Mouse (Mus musculus) right cerebral cortex, postnatal 10 days (tissue): ENCODE measurements around the gene Fip1l1.

Experiments used
- DNase-seq, 2 experiments: peaks; one replicate each; pipeline ENCODE4 v3.0.0; 2021; ENCODE audit warnings: low spot score in 2 of 2

The Fip1l1 gene

DNA sequence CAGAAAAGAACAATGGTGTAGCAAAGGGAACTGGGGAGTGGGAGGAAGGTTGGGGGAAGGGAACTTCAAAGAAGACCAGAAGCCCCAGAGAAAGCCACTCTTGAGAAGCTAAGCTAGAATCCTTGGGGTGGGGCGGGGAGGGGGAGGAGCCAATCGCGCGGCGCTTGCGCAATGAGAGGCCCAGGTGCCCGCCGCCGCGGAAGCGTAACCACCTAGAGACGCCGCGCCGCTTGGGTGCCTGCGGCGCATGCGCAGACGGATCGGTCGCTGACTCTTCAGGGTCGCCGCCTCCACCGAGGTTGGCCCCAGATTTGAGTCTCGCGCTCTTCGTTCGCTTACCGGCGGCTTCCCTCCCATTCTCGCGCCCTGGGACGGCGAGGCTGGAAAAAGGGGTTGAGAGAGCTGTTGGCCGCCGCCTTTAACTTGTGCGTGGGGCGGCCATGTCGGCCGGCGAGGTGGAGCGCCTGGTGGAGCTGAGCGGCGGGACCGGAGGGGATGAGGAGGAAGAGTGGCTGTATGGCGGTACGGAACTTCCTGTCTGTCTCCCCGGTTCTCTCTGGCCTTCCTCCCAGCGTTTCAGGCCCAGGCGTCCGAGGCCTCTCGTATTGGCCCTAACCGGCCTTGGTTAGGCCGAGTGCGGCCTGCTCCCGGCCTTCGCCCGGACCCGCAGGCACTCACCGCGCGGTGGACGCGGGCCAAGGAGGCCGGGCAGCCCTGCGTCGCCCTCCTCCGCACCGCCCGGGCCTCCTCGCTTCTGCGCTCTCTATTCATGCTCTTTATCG, at the start of gene Fip1l1:
Gene Fip1l1, plus strand, starts transcription at position 210 of the 782 bp plus-strand sequence.
- DNase-seq: peak; percentile 95 to 96

DNA sequence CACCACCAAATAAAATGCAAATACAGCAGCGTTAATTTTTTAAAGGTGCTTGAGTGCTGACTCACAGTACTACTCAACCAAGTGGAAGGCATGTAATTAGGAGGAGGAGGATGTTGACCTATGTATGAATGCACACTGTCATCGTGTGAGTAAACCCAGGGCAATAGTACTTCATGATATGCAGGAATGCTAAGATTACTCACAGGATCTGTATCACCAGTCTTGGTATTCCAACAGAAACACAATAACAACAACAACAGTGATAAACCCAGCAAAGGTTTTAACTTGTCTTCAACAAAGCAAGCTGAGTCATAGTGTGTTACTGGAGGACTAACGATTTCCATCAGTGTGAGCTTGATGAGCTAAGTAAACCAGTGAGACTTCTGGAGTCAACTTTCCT, 42.5 kb upstream of the Fip1l1 start:
- no peak for DNase-seq

DNA sequence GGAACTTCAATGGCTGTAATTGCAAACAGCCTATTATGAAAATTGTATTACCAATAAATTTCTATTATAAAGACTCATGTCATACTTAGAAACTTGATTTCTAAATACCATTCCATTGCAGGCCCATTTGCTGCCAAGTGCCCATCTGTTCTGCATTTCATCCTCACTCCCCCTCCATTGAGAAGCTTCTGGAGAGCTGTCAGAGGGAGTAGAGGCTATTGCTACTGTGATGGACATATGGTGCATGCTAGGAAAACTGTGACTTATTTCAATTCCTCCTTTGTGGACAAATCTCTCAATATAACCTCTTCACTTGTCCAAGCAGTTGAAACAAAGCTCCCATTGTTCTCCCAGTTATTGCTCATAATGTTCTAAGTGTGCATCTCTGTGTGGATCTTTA, 23.6 kb upstream of the Fip1l1 start:
- peak; percentile 33 to 52 for DNase-seq

DNA sequence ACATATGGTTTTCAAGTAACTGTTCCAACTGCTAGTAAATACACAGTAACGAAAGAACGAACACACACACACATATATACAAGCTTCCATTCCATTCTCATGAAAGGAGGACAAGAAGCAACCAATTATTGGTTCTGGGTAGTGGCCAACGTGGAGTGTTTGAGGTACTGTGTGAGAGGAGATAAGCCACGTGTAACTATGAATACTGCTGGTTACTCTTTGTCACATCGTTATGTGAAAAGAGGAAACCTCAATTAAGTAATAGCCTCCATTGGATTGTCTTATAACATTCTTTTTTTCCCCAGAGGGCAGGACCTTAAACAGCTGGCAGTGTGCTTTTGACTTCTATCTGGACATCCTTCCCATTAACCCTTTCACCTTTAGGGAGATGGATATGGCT, 8.2 kb upstream of the Fip1l1 start:
- no peak for DNase-seq

DNA sequence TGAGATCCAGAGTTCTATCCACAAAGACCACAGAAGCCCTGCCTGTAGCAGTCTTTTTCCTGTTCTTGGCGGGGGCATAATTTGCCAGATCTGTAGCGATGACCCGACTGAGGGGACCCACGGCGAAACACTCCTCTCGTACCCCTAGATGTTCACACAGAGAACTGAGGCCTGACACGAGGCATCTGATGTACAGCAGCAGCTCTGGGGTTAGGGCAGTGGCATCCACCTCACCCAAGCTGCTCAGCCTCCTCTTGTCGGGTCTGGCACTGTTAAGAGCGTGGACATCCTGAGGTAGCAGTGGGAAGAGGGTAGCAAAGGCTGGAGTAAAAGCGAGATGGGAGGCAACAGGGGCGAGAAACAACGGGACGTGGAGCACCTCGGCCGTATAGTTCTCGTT, 4.5 kb upstream of the Fip1l1 start:
- DNase-seq: no peak

DNA sequence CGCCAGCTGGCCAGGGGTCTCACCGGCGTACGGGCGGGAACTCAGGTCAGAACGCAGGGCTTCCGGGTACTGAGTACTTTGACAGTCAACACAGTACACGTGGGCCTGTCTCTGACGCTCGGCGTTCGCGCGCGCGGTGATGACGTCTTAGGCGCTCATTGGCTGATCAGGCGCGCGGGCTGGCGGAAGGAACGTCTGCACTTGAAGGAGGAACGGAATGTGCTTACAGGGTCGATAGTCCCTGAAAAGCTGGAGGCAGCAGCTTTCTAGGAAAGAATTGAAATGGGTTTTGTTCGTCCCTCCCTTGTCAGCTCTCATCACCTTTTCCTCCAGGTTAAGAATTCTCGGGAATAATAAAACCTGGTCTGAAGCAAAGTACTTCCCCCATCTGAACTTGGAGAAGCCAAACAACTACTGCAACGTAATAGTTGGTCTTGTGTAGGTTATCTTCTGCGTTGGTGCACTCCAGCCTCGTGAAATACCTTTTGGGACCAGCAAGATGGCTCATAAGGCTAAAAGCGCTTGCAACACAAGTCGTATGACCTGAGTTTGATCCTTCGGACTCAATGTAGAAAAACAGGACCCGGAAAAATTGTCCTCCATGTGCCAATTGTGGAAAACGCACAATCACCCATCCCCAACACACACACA, 3.5 kb upstream of the Fip1l1 start, which contains the start of gene Scfd2:
Gene Scfd2, minus strand, starts transcription at position 130 of the 651 bp plus-strand sequence.
- DNase-seq: peak; percentile 98 to 99

DNA sequence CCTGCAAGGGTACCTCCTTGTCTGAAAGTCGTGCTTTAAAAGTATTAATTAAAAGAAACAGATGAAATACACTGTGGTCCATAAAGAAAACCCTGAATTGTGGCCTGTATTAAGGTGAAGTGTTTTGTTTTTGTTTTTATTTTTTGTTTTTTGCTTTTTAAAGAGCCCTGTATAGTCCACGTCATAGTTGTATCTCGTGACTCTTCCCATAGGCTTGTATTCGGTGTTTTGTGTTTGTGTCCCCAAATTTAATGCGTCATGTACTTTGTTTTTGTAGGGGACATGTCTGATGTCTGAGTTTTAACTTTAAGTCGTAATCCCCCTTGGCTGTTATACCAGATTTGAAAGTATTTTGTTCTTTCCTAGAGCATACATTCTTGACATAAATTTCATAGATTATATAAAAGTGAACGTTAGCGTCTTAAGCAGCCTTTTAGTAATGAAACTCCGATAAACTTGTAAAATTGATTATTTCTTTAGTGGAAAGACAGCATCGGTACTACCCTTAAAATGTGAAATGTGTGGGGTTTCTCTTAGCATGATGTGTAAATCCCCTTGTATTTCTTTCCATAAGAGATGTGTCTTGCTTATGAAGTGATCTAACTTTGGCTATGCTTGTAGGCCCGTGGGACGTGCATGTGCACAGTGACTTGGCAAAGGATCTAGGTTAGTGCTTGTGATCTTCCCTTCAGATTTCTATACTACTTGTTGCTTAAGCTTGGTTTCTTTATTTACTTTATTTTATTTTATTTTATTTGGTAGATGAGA, 1.1 kb downstream of the Fip1l1 start:
- DNase-seq: no peak

DNA sequence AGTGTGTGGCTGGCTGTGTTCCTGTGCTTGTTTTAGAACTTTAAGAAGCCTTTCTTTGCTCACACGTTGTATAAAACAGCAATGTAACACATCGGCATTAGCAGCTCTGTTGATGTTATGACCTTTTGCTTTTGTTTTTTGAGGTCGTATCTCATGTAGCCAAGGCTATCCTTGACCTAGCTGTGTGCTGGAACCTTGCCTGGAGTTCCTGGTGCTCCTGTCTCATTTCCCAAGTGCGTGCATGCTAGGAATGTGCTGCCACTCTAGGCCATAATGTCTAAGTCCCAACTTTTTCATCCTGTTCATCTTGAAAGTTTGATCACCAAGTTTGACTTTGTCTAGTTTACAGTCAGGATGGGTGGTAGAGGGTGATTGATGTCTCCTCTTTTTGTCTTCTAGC, 10.4 kb downstream of the Fip1l1 start:
- no peak for DNase-seq

DNA sequence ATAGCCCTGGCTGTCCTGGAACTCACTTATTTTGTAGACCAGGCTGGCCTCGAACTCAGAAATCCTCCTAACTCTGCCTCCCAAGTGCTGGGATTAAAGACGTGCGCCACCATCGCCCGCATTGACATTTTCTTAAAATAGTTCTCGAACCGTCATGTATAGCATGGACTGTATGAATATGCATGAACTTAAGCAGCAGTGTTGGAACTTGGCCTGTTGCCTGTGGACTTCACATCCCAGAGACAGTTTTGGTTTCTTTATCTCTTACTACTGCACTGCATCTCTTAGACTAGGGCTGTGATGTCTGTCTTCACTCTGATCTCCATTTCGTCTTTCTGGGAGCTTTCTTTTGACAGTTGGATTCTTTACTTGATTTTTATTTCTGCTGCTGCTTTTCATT, 14.3 kb downstream of the Fip1l1 start:
- peak; percentile 34 to 55 for DNase-seq

DNA sequence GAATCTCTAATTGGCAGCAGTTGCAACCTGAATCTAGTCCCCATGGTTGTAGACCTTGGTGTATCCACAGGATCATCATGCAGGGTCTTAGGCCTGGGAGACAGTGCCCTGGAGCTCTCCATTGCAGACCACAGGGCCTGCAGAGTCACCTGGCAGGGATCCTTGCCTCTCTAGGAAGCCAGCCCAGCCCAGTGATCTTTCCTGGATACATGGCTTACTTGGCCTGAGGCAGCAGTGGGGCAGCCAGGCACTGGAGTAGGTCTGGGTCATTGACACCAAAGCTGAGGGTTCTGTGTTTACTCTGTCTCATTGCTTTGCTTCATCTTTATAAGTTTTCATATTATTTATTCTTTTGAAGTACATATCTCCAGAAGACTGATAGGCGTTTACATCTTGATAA, 25.9 kb downstream of the Fip1l1 start:
- no peak for DNase-seq

DNA sequence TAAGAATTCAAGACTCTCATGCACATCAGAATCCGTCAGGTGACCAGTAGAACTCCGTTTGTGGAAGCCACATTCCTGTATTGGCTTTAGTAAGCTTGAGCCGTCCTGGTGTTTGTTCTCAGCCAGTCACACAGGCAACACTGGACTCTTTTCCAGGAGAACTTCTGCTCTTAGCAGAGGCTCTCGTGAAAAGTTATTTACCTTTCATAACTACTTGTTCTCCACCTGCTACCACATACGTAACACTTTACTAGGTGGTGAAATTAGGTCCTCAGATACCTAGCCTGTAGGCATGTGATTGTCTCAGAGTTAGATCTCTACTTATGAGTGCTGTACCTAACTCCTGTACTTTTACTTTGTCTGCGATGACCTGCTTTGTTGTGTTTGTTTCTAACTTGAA, 36.5 kb downstream of the Fip1l1 start:
- DNase-seq: no peak

DNA sequence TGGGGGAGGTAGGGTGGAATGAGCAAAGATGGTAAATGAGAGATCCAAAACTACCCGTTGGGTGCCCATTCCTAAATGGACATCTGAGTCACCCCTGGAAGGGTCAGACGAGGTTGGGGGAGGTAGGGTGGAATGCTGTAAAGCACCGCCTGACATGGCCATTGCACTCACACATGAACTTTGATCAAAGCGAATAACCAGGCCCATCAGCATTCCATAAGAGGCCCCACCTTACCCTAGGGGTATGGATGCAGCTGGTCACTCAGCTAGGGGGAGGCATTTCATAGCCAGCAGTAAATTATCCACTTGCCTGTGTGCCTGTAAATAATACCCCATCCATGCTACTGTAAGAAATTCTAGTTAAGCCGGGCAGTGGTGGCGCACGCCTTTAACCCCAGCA, 53.9 kb downstream of the Fip1l1 start:
- no peak for DNase-seq

DNA sequence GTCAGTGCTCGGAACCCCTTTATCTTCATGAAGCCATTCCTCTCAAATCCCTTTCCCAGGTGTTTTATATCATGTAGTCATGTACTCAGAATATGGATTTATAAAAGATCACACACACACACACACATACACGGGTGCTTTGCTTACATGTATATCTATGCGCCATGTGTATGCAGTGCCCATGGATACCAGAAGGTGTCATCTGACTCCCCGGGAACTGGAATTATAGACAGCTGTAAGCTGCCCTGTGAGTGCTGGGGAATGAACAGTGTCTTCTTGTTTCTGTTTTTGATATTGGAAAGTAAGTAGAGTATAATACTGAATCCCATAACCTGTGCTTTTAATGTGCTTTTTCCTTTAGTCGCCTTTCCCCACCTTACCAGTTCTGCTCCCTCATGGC, 56.2 kb downstream of the Fip1l1 start:
- no peak for DNase-seq

DNA sequence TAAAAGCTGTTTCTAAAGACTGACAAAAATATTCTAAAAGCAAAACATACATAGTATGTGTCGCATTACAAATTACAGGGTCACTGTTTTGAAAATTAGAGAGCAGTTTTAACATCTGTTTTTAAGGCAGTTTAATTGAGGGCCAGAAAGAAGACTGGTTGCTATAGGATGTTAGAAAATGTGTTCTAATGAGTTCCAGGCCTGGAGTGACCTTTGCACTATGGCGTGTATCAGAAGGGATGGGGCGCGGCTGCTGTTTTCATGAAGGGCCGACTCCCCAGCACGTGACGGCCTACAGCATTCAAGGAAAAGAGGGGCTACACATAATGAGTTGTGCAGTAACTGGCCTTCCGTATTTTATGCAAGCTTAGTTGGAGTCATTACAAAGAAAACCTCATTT, 57.9 kb downstream of the Fip1l1 start:
- no peak for DNase-seq

DNA sequence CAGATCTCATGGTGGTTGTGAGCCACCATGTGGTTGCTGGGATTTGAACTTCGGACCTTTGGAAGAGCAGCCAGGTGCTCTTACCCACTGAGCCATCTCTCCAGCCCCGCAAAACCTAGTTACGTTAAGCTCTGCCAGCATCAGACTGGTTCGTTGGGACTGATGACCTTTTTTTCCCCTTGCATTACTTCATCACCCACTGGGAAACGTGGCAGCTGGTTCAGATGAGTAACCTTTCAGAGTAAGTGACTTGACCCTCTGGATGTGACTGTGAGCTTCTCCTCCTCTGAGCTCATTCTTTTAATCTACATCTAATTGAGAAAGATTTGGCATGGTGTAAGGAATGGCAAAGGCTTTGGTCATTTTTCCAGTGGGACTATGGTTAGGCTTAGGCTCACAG, 64.8 kb downstream of the Fip1l1 start:
- no peak for DNase-seq

DNA sequence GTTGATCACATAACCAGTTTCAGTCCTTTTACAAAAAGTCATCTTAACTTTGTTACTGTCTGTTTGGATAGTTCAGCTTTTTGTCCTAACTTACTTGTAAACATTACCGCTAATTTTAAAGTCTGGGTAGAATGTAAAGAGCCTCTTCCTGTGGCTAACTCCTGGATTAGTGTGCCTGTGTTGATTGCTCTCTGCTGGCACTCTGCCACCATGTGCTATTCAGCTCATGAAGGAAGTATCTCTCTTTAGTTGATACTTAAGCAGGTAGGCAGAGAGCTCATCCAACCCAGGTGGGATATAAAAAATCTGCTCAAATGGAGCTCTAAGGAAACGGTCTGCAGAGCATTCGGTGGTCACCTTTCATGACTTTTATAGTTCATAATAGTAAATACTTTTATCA, 65.9 kb downstream of the Fip1l1 start:
- no peak for DNase-seq

DNA sequence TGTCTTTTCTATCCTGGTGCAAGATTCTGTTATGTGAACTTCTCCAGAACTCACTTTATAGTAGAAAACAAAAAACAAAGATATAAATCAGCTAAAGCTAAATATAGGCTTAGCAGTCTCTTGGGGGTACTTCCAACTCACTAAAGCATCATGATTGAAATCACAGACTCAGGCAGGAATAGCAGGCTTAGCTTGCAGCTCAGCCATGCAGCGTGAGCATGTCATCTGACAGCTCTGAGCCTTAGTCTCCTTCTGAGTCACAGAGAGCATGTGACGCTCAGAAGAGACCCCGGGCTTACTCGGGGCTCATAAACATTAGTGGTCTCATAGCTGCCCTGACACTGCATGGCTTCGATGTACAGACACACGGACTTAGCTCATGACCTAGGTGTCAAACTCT, 66.7 kb downstream of the Fip1l1 start:
- no peak for DNase-seq

DNA sequence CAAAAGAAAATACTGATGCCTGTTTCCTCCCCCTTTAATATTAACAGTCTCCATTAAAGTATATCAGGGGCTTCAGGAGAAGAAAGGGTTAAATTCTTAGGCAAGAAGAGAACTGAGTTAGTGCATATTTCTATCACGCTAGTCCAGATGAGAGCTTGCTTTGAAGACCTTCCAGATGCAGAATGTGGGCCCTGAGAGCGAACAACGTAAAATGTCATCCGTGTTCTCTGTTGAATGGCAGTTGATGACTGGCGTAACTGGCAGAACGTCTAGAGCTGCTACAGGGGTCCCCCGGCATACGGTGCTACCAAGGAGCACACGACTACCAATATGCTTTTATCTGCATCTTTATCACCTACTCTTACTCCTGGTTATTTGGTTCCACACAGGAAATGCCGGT, 67.1 kb downstream of the Fip1l1 start:
- DNase-seq: no peak

DNA sequence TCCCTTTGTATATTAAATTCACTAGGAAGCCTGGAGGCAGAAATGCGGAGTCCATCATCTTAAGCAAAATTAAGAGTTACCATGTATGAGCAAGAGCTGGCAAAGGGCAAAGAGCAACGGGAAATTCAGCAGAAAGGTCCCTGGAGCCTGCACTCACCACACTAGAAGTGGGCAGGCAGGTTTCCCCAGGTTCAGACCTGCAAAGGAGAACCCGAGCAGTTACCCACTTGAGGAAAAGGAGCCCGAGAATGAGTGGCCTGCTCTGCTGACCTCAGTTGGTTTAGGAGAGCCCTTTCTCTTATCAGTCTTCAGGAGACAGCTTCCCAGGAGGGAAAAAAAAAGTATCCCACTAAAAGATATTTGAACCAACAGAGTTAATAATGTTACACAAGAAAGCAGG, 68.1 kb downstream of the Fip1l1 start:
- peak in 1 of 2 experiments; percentile 19 for DNase-seq

DNA sequence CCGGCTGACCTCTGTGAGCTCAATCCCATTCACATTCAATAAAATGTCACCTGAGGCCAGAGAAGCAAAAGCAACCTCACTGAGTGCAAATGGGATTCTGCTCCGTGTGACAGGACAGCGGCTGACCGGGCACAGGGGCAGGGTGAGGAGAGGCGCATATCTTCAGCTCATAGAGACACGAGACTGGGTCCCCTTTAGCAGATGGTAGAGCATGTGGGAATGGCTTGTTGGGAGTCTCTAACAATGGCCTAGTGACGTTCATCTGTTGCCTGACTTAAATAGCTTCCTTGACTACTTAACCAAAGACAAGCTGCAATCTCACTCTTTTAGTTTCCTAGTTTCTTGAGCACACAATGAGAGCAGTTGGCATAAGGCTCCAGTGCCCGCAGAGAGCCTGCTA, 71.0 kb downstream of the Fip1l1 start:
- peak in 1 of 2 experiments; percentile 34 for DNase-seq

DNA sequence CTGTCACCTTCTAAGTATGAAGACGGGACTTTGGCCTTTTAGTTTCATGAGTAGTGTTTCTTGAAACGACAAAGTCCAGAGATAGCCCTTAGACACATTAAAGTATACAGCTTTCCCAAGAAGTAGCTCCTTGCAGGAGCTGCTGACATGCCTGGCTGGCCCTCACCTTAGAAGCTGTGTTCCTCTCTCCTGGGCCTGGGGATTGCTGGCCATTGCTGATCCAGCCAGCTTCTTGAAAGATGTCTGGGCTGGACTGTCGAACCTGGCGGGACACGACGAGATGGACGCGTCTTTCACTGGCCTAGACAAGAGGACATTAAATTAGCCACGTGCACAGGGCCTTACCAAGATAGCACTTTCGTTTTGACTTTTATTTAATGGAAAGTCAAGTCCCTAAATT, 75.3 kb downstream of the Fip1l1 start:
- DNase-seq: peak in 1 of 2 experiments; percentile 7

DNA sequence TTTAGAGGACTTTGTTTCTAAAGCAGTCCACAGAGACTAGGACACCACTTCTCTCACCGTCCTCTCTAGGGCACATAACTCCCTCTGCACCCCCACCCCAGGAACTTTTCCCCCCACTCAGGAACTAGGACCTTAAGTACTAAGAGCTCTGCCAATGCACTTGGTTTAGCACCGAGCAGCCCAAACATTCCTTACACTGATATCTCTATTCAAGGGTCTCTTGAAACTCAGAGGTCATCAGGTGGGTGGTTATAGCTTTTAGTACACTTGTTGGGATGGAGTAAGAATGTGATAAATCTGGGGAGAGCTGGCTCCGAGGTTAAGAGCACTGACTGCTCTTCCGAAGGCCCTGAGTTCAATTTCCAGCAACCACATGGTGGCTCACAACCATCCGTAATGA, 77.5 kb downstream of the Fip1l1 start:
- no peak for DNase-seq
